Mouse (Mus musculus) lung, embryonic 15.5 days (tissue): ENCODE results near the gene Tpst2. TPM values are rescaled to one million over a fixed set of nuclear protein-coding genes. Genes with fewer than 3 reads are reported as not detected.

ENCODE experiments used
- ATAC-seq: fragments of 200-750 bp; cut with Nextera tagmentation; 2 replicates; pipeline ENCODE4 v1.8.0; 2017; ENCODE audit warnings: moderate number of reproducible peaks, borderline replicate concordance; ENCODE audit not compliant: low FRiP score, low TSS enrichment; ENCODE audit errors: extremely low read depth
- H3K27ac ChIP-seq: fragments of 300-500 bp; sonication (generic); 2 replicates; pipeline ENCODE4 v1.5.1; 2015; ENCODE audit warnings: moderate library complexity, mild to moderate bottlenecking, inconsistent platforms
- H3K27me3 ChIP-seq: fragments of 300-500 bp; sonication (generic); 2 replicates; pipeline ENCODE4 v1.6.1; 2015; ENCODE audit warnings: inconsistent platforms
- H3K36me3 ChIP-seq: fragments of 300-500 bp; sonication (generic); 2 replicates; pipeline ENCODE4 v1.6.1; 2015; ENCODE audit warnings: inconsistent platforms
- H3K4me1 ChIP-seq: fragments of 300-500 bp; sonication (generic); 2 replicates; pipeline ENCODE4 v1.6.1; 2015; ENCODE audit warnings: inconsistent platforms
- H3K4me2 ChIP-seq: fragments of 300-500 bp; sonication (generic); 2 replicates; pipeline ENCODE4 v1.6.1; 2015; ENCODE audit warnings: inconsistent platforms, mild to moderate bottlenecking, moderate library complexity
- H3K4me3 ChIP-seq: fragments of 300-500 bp; sonication (generic); 2 replicates; pipeline ENCODE4 v1.5.1; 2015; ENCODE audit warnings: mild to moderate bottlenecking, inconsistent platforms
- H3K9ac ChIP-seq: fragments of 300-500 bp; sonication (generic); 2 replicates; pipeline ENCODE4 v1.6.1; 2015; ENCODE audit warnings: inconsistent platforms
- H3K9me3 ChIP-seq: fragments of 300-500 bp; sonication (generic); 2 replicates; pipeline ENCODE4 v1.6.1; 2016; ENCODE audit warnings: inconsistent platforms
- WGBS: fragments of 180-500 bp; shearing (Covaris S2); methylation state at CpG from one replicate; pipeline ENCODE4 v1.1.7; 2015; 5-methylcytosine and 5-hydroxymethylcytosine counted together
- polyA plus RNA-seq: library from polyadenylated mRNA; unstranded; fragments of >200 nt; fragmentation: Nextera tagmentation; extraction: Ambion mirVana; gene quantifications from 2 replicates; pipeline ENCODE4 v1.2.1, GENCODE M21; 2015

The Tpst2 gene
- polyA plus RNA-seq, 1 experiment from 2014 or later, result 61.0 TPM

DNA sequence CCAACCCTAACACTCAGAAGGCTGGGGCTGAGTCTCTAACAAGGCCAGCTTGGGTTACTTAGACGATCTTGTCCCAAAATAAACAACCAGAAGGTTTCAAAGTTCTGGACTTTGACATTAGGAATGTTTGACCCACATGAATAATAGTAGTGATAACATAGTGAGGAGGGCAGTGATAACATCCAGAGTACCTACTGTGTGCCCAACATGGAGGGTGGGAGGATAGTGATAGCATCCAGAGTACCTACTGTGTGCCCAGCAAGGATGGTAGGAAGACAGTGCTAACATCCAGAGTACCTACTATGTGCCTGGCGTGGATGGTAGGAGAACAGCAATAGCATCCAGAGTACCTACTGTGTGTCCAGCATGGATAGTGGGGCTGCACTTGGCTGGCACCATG, 17.3 kb downstream of the Tpst2 start:
- WGBS, result 46% methylated on average over 2 of the region's 2 CpGs
- no peaks in the 10 kb centered on the region for H3K9me3 ChIP-seq
- H3K36me3 ChIP-seq, result no peaks in the 10 kb centered on the region
- no peak for ATAC-seq
- no peaks in the 10 kb centered on the region for H3K27me3 ChIP-seq
- no peak overlapping the region for H3K4me2 ChIP-seq
- H3K27ac ChIP-seq, result no peak overlapping the region
- H3K4me1 ChIP-seq, result peaks cover 39% of the 10 kb centered on the region
- H3K9ac ChIP-seq, result no peak overlapping the region
- no peak overlapping the region for H3K4me3 ChIP-seq

DNA sequence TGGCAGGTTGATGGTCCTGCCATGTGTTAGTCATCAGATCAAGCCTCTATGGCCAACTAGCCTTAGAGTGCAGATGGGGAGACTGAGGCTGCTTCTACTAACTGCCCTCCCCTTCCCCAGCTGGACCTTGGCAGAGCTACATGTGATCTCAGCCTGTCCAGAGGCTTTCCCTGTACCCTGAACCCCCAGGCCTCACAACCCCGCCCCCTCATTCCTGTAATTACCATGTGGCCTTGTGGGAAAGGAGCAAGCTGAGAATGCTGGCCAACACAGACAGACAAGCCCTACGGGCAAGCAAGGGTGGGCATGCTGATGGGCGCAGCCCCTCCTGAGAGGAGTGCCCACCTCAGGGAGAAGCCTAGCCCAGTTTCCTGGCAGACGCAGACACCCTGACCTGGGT, 18.2 kb downstream of the Tpst2 start:
- no peak for ATAC-seq
- no peak overlapping the region for H3K9ac ChIP-seq
- no peaks in the 10 kb centered on the region for H3K27me3 ChIP-seq
- H3K4me2 ChIP-seq, result no peak overlapping the region
- no peaks in the 10 kb centered on the region for H3K9me3 ChIP-seq
- no peaks in the 10 kb centered on the region for H3K36me3 ChIP-seq
- no peak overlapping the region for H3K27ac ChIP-seq
- H3K4me3 ChIP-seq, result no peak overlapping the region
- 80% methylated on average over 4 of the region's 4 CpGs for WGBS
- peaks cover 39% of the 10 kb centered on the region for H3K4me1 ChIP-seq

GRCm38 (mm10) chr5:112295162-112295561, 18.7 kb downstream of the Tpst2 start:
- no peak overlapping the region for H3K9ac ChIP-seq
- ATAC-seq, result no peak
- H3K4me2 ChIP-seq, result no peak overlapping the region
- no peaks in the 10 kb centered on the region for H3K9me3 ChIP-seq
- 52% methylated on average over 8 of the region's 8 CpGs for WGBS
- H3K27me3 ChIP-seq, result no peaks in the 10 kb centered on the region
- no peaks in the 10 kb centered on the region for H3K36me3 ChIP-seq
- H3K4me3 ChIP-seq, result no peak overlapping the region
- H3K27ac ChIP-seq, result no peak overlapping the region
- H3K4me1 ChIP-seq, result peaks cover 37% of the 10 kb centered on the region

GRCm38 (mm10) chr5:112295564-112295963, 19.1 kb downstream of the Tpst2 start:
- WGBS, result 65% methylated on average over 8 of the region's 8 CpGs
- H3K4me1 ChIP-seq, result peaks cover 33% of the 10 kb centered on the region
- H3K9ac ChIP-seq, result no peak overlapping the region
- no peak for ATAC-seq
- no peak overlapping the region for H3K4me3 ChIP-seq
- H3K4me2 ChIP-seq, result no peak overlapping the region
- H3K27ac ChIP-seq, result no peak overlapping the region
- H3K9me3 ChIP-seq, result no peaks in the 10 kb centered on the region
- no peaks in the 10 kb centered on the region for H3K36me3 ChIP-seq
- H3K27me3 ChIP-seq, result no peaks in the 10 kb centered on the region

DNA sequence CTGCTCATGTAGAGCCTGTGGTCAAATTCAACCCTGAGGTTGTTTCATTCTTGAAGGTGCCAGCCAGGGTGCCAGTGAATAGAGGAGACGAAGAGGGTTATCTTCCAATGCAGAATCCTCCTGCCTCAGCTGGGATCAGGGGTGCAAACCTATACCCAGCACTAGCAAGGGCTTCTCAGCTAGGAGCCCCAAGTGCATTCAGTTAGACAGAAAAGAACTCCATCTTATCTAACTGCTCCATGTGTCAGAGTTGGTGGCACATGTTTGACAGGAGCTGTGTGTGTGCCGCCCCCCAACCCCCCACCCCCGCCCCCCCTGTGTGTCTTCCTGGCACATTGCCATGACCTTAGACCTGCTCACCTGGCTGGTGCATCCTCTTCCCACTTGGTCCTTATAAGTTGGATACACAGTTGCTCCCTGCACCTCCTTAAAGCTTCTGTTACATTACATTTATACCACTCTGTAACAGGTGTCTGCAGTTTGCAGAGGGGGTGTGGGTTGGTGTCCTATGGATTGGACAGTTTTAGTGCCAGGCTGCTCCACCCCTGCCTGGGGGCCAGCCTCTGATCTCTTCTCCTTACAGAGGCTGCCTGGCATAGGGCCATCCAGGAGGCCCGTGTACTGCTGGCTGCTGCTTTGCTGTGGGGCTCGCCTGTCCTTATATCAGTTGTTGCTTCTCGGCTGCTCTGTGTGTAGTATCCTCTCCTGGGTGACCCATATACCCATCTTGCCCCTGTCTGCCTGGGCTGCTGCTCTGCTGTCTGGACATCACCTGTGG, 20.1 kb downstream of the Tpst2 start:
- H3K4me3 ChIP-seq, result no peak overlapping the region
- H3K36me3 ChIP-seq, result no peaks in the 10 kb centered on the region
- no peaks in the 10 kb centered on the region for H3K27me3 ChIP-seq
- H3K9me3 ChIP-seq, result no peaks in the 10 kb centered on the region
- WGBS, result 46% methylated on average over 6 of the region's 6 CpGs
- peak overlapping the region; percentile 72 for H3K27ac ChIP-seq
- ATAC-seq, result no peak
- H3K4me2 ChIP-seq, result no peak overlapping the region
- peaks cover 33% of the 10 kb centered on the region for H3K4me1 ChIP-seq
- H3K9ac ChIP-seq, result no peak overlapping the region

DNA sequence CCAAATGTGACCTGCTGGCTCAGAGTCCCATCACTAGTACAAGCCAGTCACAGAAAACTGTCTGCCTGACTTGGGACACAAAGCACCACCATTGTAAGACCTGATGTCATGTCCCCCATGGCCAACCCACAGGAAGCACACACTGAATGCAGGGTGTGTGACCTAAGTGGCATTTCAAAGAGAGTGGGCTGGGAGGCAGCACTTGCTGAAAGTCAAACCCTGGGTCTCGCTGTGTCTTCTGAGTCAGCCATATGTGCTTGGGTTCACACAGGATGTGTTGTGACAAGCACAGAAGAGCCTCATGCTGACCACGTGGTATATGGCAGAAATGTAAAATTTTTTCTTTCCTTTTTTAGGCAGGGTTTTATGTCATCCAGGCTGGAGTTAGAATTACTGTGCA, 20.8 kb downstream of the Tpst2 start:
- no peaks in the 10 kb centered on the region for H3K27me3 ChIP-seq
- H3K4me3 ChIP-seq, result no peak overlapping the region
- no peak for ATAC-seq
- no peak overlapping the region for H3K4me2 ChIP-seq
- H3K27ac ChIP-seq, result peak overlapping the region; percentile 72
- H3K4me1 ChIP-seq, result peaks cover 39% of the 10 kb centered on the region
- no peaks in the 10 kb centered on the region for H3K36me3 ChIP-seq
- no peak overlapping the region for H3K9ac ChIP-seq
- WGBS, result 66% methylated on average over 2 of the region's 2 CpGs
- H3K9me3 ChIP-seq, result no peaks in the 10 kb centered on the region

DNA sequence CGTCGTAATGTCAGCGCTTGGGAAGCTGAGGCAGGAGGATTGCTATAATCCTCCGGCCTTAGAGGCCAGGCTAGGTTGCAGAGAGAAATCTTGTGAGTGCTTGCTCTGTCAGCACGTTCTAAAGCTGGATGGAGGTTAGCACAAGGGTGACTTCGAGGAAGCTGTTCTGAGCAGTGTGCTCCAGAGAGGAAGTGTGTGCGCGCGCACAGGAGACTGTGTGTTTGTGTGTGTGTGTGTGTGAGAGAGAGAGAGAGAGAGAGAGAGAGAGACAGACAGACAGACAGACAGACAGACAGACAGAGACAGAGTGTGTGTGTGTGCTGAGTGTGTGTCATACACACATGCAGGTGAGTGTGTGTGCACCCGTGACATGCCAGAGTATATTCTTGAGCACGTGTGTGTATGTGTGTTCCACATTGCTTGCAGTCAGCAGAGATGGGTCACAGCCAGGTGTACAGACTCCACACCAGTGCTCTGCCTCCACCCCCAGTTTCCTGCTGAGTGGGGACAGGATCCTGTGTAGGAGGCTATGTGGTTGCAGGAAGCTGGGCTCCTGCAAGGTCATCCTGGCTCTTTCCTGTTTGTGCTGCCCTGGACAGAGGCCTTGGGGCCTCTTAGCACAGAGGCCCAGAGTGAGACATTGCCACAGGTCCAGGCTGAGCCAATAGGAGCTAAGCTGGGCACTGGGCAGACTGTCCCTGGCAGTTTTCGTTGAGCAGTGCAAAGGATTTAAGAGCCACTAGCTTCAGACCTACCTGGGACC, 21.9 kb downstream of the Tpst2 start:
- H3K27me3 ChIP-seq, result no peaks in the 10 kb centered on the region
- no peak overlapping the region for H3K4me2 ChIP-seq
- H3K36me3 ChIP-seq, result no peaks in the 10 kb centered on the region
- H3K9ac ChIP-seq, result no peak overlapping the region
- 76% methylated on average over 12 of the region's 12 CpGs for WGBS
- ATAC-seq, result peak; percentile 59
- no peak overlapping the region for H3K4me3 ChIP-seq
- no peaks in the 10 kb centered on the region for H3K9me3 ChIP-seq
- H3K27ac ChIP-seq, result peak overlapping the region; percentile 72
- peaks cover 43% of the 10 kb centered on the region for H3K4me1 ChIP-seq

GRCm38 (mm10) chr5:112299399-112299798, 22.9 kb downstream of the Tpst2 start:
- Histone ChIP-seq H3K9me3 (no peaks in the 10 kb centered on the region), H3K27me3 (no peaks in the 10 kb centered on the region), H3K9ac (no peak overlapping the region), H3K4me2 (no peak overlapping the region), H3K36me3 (no peaks in the 10 kb centered on the region), H3K27ac (peak overlapping the region; percentile 63; the same call in 1 of the 2 replicates), H3K4me1 (peaks cover 43% of the 10 kb centered on the region), H3K4me3 (no peak overlapping the region)
- no peak for ATAC-seq
- WGBS, result 69% methylated on average over 4 of the region's 4 CpGs

- 79% methylated on average over 2 of the region's 2 CpGs for WGBS
- no peak overlapping the region for H3K4me3 ChIP-seq
- H3K4me2 ChIP-seq, result no peak overlapping the region
- no peaks in the 10 kb centered on the region for H3K27me3 ChIP-seq
- H3K4me1 ChIP-seq, result peaks cover 38% of the 10 kb centered on the region
- no peak overlapping the region for H3K9ac ChIP-seq
- H3K27ac ChIP-seq, result no peak overlapping the region
- ATAC-seq, result no peak
- no peaks in the 10 kb centered on the region for H3K36me3 ChIP-seq
- H3K9me3 ChIP-seq, result no peaks in the 10 kb centered on the region
Measured at GRCm38 (mm10) chr5:112300112-112300511, 23.6 kb downstream of the Tpst2 start.

DNA sequence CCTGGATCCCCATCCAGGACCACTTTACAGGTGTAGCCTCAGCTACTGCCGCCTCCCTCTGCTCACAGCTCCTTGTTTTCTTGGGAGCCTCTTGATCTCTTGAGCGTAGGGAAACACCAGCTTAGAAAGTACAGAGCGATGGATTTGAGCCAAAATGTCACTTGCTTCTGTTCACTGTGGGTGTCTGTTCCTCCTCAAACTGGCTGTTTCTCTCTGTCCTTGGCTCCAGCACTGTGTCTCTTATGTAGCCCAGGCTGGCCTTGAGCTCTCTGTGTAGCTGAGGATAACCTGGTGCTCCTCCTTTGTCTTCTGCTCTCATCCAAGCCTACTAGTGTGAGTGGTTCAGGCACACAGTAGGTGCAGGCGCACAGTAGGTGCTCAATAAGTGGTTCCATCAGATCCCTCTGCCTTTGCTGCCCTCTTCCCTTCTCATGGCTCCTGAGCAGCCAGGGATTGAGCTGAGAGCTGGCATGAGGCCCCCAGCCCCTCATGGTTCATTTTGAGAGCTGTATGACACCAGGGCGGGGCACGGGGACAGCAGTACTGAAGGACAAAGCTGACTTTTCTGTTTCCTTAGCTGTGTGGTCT, 24.3 kb downstream of the Tpst2 start:
- no peak for ATAC-seq
- Histone ChIP-seq H3K27me3 (no peaks in the 10 kb centered on the region), H3K4me3 (no peak overlapping the region), H3K27ac (no peak overlapping the region; the same call in 1 of the 2 replicates), H3K9ac (no peak overlapping the region), H3K4me1 (peaks cover 37% of the 10 kb centered on the region), H3K4me2 (no peak overlapping the region), H3K36me3 (no peaks in the 10 kb centered on the region), H3K9me3 (no peaks in the 10 kb centered on the region)
- whole genome bisulfite sequencing, result 77% methylated on average over 6 of the region's 6 CpGs

DNA sequence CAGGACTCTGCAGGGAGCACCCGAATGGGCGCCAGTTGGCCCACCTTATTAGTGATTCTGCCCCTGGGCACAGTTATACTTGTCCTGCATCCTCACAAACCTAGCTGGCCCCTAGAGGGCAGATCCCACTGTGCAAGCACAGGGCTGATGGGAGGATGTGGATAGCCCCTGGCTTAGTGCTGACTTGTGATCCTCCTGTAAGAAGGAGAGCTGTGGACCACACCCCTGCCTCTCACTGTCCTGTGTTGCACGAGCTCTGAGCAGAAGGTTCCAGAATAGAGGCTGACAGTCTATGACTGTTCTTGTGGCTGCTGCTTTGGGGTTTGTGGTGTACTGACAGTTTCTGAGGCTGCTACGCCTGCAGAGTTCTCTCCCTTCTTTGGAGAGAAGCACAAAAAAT, 25.2 kb downstream of the Tpst2 start:
- H3K9ac ChIP-seq, result no peak overlapping the region
- ATAC-seq, result no peak
- 77% methylated on average over 4 of the region's 4 CpGs for WGBS
- H3K4me3 ChIP-seq, result no peak overlapping the region
- H3K27me3 ChIP-seq, result no peaks in the 10 kb centered on the region
- H3K4me2 ChIP-seq, result no peak overlapping the region
- peaks cover 29% of the 10 kb centered on the region for H3K4me1 ChIP-seq
- no peaks in the 10 kb centered on the region for H3K9me3 ChIP-seq
- H3K36me3 ChIP-seq, result no peaks in the 10 kb centered on the region
- H3K27ac ChIP-seq, result peak overlapping the region; percentile 12; the same call in 1 of the 2 replicates

DNA sequence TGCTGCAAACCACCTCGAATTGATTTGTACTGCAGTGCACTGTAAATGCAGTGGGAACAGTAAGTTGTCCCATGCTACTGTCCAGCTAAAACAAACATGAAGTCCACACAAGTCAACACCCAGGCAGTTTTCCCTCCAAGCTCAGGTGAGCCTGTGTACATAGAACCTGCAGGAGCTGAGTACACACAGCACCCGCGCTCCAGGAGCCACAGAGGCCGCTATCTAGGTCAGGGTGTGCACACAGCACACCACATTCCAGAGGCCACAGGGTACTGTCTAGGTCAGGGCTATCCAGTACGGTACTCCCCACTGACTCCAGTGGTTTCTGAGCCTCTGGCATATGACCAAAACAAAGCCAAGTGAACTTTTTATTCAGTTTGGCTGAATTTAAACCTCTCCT, 25.8 kb downstream of the Tpst2 start:
- H3K27ac ChIP-seq, result peak overlapping the region; percentile 12; the same call in 1 of the 2 replicates
- H3K9ac ChIP-seq, result no peak overlapping the region
- H3K4me3 ChIP-seq, result no peak overlapping the region
- H3K9me3 ChIP-seq, result no peaks in the 10 kb centered on the region
- H3K4me1 ChIP-seq, result peaks cover 24% of the 10 kb centered on the region; the same call in 1 of the 2 replicates
- no peaks in the 10 kb centered on the region for H3K27me3 ChIP-seq
- ATAC-seq, result no peak
- WGBS, result 60% methylated on average over 5 of the region's 5 CpGs
- no peaks in the 10 kb centered on the region; the same call in 1 of the 2 replicates for H3K36me3 ChIP-seq
- H3K4me2 ChIP-seq, result no peak overlapping the region
